Mouse (Mus musculus) lung, embryonic 14.5 days (tissue): ENCODE data around the gene Capzb. TPM values are rescaled to one million over a fixed set of nuclear protein-coding genes. Genes with fewer than 3 reads are reported as not detected.

Source experiments
- ATAC-seq: fragments of 200-750 bp; cut with Nextera tagmentation; 2 replicates; pipeline ENCODE4 v1.8.0; 2017; ENCODE audit warnings: mild to moderate bottlenecking, moderate TSS enrichment, moderate library complexity; ENCODE audit not compliant: insufficient read depth
- DNase-seq: peaks from one replicate; pipeline ENCODE4 v3.0.0-alpha.2; 2015
- H3K27ac ChIP-seq: fragments of 300-500 bp; sonication (generic); 2 replicates; pipeline ENCODE4 v1.5.1; 2014; ENCODE audit warnings: low read depth, mild to moderate bottlenecking, moderate library complexity
- H3K27me3 ChIP-seq: fragments of 300-500 bp; sonication (generic); 2 replicates; pipeline ENCODE4 v1.6.1; 2014; ENCODE audit warnings: low read length, control low read depth; ENCODE audit not compliant: insufficient read depth
- H3K36me3 ChIP-seq: fragments of 300-500 bp; sonication (generic); 2 replicates; pipeline ENCODE4 v1.6.1; 2014; ENCODE audit warnings: control low read depth; ENCODE audit not compliant: insufficient read depth
- H3K4me1 ChIP-seq: fragments of 300-500 bp; sonication (generic); 2 replicates; pipeline ENCODE4 v1.6.1; 2014; ENCODE audit warnings: antibody characterized with exemption, control low read depth; ENCODE audit not compliant: insufficient read depth
- H3K4me2 ChIP-seq: fragments of 300-500 bp; sonication (generic); 2 replicates; pipeline ENCODE4 v1.6.1; 2014; ENCODE audit warnings: mild to moderate bottlenecking
- H3K4me3 ChIP-seq: fragments of 300-500 bp; sonication (generic); 2 replicates; pipeline ENCODE4 v1.5.1; 2014; ENCODE audit warnings: low read depth, low read length
- H3K9ac ChIP-seq: fragments of 300-500 bp; sonication (generic); 2 replicates; pipeline ENCODE4 v1.6.1; 2014
- H3K9me3 ChIP-seq: fragments of 300-500 bp; sonication (generic); 2 replicates; pipeline ENCODE4 v1.6.1; 2016; ENCODE audit warnings: low read depth, low read length, control low read depth
- CTCF ChIP-seq: IDR thresholded peaks from 2 replicates; pipeline ENCODE4 v1.5.1; 2016; ENCODE audit warnings: antibody characterized with exemption, low read depth
- WGBS: fragments of 180-500 bp; shearing (Covaris S2); extraction: QIAGEN DNeasy Blood & Tissue Kit; methylation state at CpG from one replicate; pipeline ENCODE4 v1.1.7; 2014; 5-methylcytosine and 5-hydroxymethylcytosine counted together
- polyA plus RNA-seq: library from polyadenylated mRNA; unstranded; fragments of >200 nt; fragmentation: Nextera tagmentation; extraction: Ambion mirVana; gene quantifications from 2 replicates; pipeline ENCODE4 v1.2.1, GENCODE M21; 2014

The Capzb gene
- polyA plus RNA-seq, 1 experiment from 2014 or later: 336 TPM

GRCm38 (mm10) chr4:139291099-139291498, 98.4 kb downstream of the Capzb start:
- H3K27me3 ChIP-seq: no peaks in the 10 kb centered on the region
- H3K27ac ChIP-seq: no peak overlapping the region
- ATAC-seq (no peak), DNase-seq (no peak)
- H3K9me3 ChIP-seq: no peaks in the 10 kb centered on the region
- peaks cover 59% of the 10 kb centered on the region for H3K36me3 ChIP-seq
- H3K9ac ChIP-seq: no peak overlapping the region
- H3K4me1 ChIP-seq: no peaks in the 10 kb centered on the region
- H3K4me3 ChIP-seq: no peak overlapping the region
- WGBS: 84% methylated on average over 16 of the region's 16 CpGs
- TF ChIP-seq CTCF: no peak
- H3K4me2 ChIP-seq: no peak overlapping the region

- 92% methylated on average over 5 of the region's 5 CpGs for WGBS
Observed at GRCm38 (mm10) chr4:139292038-139292437, 99.3 kb downstream of the Capzb start.

GRCm38 (mm10) chr4:139297566-139297965, 104.9 kb downstream of the Capzb start:
- no peak for TF ChIP-seq CTCF
- Histone ChIP-seq H3K4me2 (no peak overlapping the region), H3K9ac (no peak overlapping the region), H3K27ac (no peak overlapping the region), H3K9me3 (no peaks in the 10 kb centered on the region), H3K4me3 (no peak overlapping the region), H3K36me3 (peaks cover 21% of the 10 kb centered on the region; the same call in 1 of the 2 replicates), H3K27me3 (no peaks in the 10 kb centered on the region), H3K4me1 (no peaks in the 10 kb centered on the region)
- no peak for DNase-seq
- ATAC-seq: no peak
- 75% methylated on average over 4 of the region's 4 CpGs for WGBS

More at GRCm38 (mm10) chr4:139292038-139292437, 99.3 kb downstream of the Capzb start:
- DNase-seq (no peak), ATAC-seq (no peak)
- Histone ChIP-seq H3K36me3 (peaks cover 55% of the 10 kb centered on the region), H3K4me2 (no peak overlapping the region), H3K27me3 (no peaks in the 10 kb centered on the region), H3K4me3 (no peak overlapping the region), H3K27ac (no peak overlapping the region), H3K9ac (no peak overlapping the region), H3K4me1 (no peaks in the 10 kb centered on the region), H3K9me3 (no peaks in the 10 kb centered on the region)
- no peak for TF ChIP-seq CTCF

GRCm38 (mm10) chr4:139298671-139299366, 106.1 kb downstream of the Capzb start:
- no peaks in the 10 kb centered on the region for H3K9me3 ChIP-seq
- peaks cover 27% of the 10 kb centered on the region; the same call in 1 of the 2 replicates for H3K36me3 ChIP-seq
- H3K4me2 ChIP-seq: no peak overlapping the region
- H3K4me3 ChIP-seq: no peak overlapping the region
- ATAC-seq: peak; percentile 23; the same call in 1 of the 2 replicates
- H3K27ac ChIP-seq: no peak overlapping the region
- H3K27me3 ChIP-seq: no peaks in the 10 kb centered on the region
- DNase-seq: peak; percentile 57
- H3K4me1 ChIP-seq: no peaks in the 10 kb centered on the region
- no peak overlapping the region for H3K9ac ChIP-seq
- no peak for TF ChIP-seq CTCF
- 47% methylated on average over 12 of the region's 12 CpGs for WGBS

- peaks cover 25% of the 10 kb centered on the region; the same call in 1 of the 2 replicates for H3K36me3 ChIP-seq
- 76% methylated on average over 8 of the region's 8 CpGs for WGBS
- no peaks in the 10 kb centered on the region for H3K9me3 ChIP-seq
- H3K9ac ChIP-seq: no peak overlapping the region
- H3K4me1 ChIP-seq: no peaks in the 10 kb centered on the region
- H3K27ac ChIP-seq: no peak overlapping the region
- DNase-seq (no peak), ATAC-seq (no peak)
- H3K4me2 ChIP-seq: no peak overlapping the region
- TF ChIP-seq CTCF: no peak
- no peaks in the 10 kb centered on the region for H3K27me3 ChIP-seq
- no peak overlapping the region for H3K4me3 ChIP-seq
Observed at GRCm38 (mm10) chr4:139301780-139302179, 109.1 kb downstream of the Capzb start.

- WGBS: 48% methylated on average over 5 of the region's 5 CpGs
- Histone ChIP-seq H3K27me3 (no peaks in the 10 kb centered on the region), H3K36me3 (peaks cover 22% of the 10 kb centered on the region; the same call in 1 of the 2 replicates), H3K4me2 (no peak overlapping the region), H3K9me3 (no peaks in the 10 kb centered on the region), H3K27ac (no peak overlapping the region), H3K9ac (no peak overlapping the region), H3K4me3 (no peak overlapping the region), H3K4me1 (no peaks in the 10 kb centered on the region)
- no peak for ATAC-seq
- TF ChIP-seq CTCF: no peak
- no peak for DNase-seq
Observed at GRCm38 (mm10) chr4:139302241-139302640, 109.5 kb downstream of the Capzb start.

GRCm38 (mm10) chr4:139305521-139305920, 112.8 kb downstream of the Capzb start:
- ATAC-seq: no peak
- Histone ChIP-seq H3K27me3 (no peaks in the 10 kb centered on the region), H3K36me3 (peaks cover 18% of the 10 kb centered on the region; the same call in 1 of the 2 replicates), H3K4me1 (no peaks in the 10 kb centered on the region), H3K27ac (no peak overlapping the region), H3K9me3 (no peaks in the 10 kb centered on the region), H3K9ac (no peak overlapping the region), H3K4me2 (no peak overlapping the region), H3K4me3 (no peak overlapping the region)
- DNase-seq: no peak
- no peak for TF ChIP-seq CTCF
- 79% methylated on average over 3 of the region's 3 CpGs for WGBS
